Mouse (Mus musculus): ENCODE measurements around the gene Unkl. TPM values are rescaled to one million over a fixed set of nuclear protein-coding genes. Genes with fewer than 3 reads are reported as not detected.

Unkl gene
- polyA plus RNA-seq, 1 experiment, result 11.7 TPM

GRCm38 (mm10) chr17:25169706-25170105, 18.5 kb upstream of the Unkl start:
- Histone ChIP-seq H3K4me1 (ENCODE audit: control insufficient read depth, insufficient read depth, low read length) (no peaks in the 10 kb centered on the region), H3K27me3 (ENCODE audit: control insufficient read depth, insufficient read depth, low read length) (no peaks in the 10 kb centered on the region), H3K4me3 (ENCODE audit: control insufficient read depth, low read depth, low read length) (no peak overlapping the region), H3K27ac (ENCODE audit: control insufficient read depth, insufficient read depth, low read depth, low read length) (no peak overlapping the region), H3K36me3 (ENCODE audit: control insufficient read depth, insufficient read depth, low read length) (no peaks in the 10 kb centered on the region)
- TF ChIP-seq POLR2A (IDR thresholded peaks at IDR 0.05; ENCODE audit: control insufficient read depth, low read depth, low read length) (no peak), CTCF (IDR thresholded peaks at IDR 0.05; ENCODE audit: control insufficient read depth, insufficient read depth, insufficient replicate concordance, low read depth, low read length) (no peak)

GRCm38 (mm10) chr17:25172558-25172957, 15.6 kb upstream of the Unkl start:
- Histone ChIP-seq H3K4me3 (ENCODE audit: control insufficient read depth, low read depth, low read length) (no peak overlapping the region), H3K36me3 (ENCODE audit: control insufficient read depth, insufficient read depth, low read length) (no peaks in the 10 kb centered on the region), H3K27me3 (ENCODE audit: control insufficient read depth, insufficient read depth, low read length) (no peaks in the 10 kb centered on the region), H3K27ac (ENCODE audit: control insufficient read depth, insufficient read depth, low read depth, low read length) (no peak overlapping the region), H3K4me1 (ENCODE audit: control insufficient read depth, insufficient read depth, low read length) (no peaks in the 10 kb centered on the region)
- TF ChIP-seq CTCF (IDR thresholded peaks at IDR 0.05; ENCODE audit: control insufficient read depth, insufficient read depth, insufficient replicate concordance, low read depth, low read length) (no peak), POLR2A (IDR thresholded peaks at IDR 0.05; ENCODE audit: control insufficient read depth, low read depth, low read length) (no peak)

GRCm38 (mm10) chr17:25175411-25175810, 12.8 kb upstream of the Unkl start, which contains the start of gene Gm38655:
TSS of gene Gm38655 (minus strand) at chr17:25175471.
- H3K36me3 ChIP-seq (ENCODE audit: control insufficient read depth, insufficient read depth, low read length), result no peaks in the 10 kb centered on the region
- no peaks in the 10 kb centered on the region for H3K27me3 ChIP-seq (ENCODE audit: control insufficient read depth, insufficient read depth, low read length)
- no peak within 1 kb of the TSS for H3K27ac ChIP-seq (ENCODE audit: control insufficient read depth, insufficient read depth, low read depth, low read length)
- TF ChIP-seq POLR2A (IDR thresholded peaks at IDR 0.05; ENCODE audit: control insufficient read depth, low read depth, low read length) (no peak), CTCF (IDR thresholded peaks at IDR 0.05; ENCODE audit: control insufficient read depth, insufficient read depth, insufficient replicate concordance, low read depth, low read length) (no peak)
- H3K4me1 ChIP-seq (ENCODE audit: control insufficient read depth, insufficient read depth, low read length), result no peaks in the 10 kb centered on the region
- H3K4me3 ChIP-seq (ENCODE audit: control insufficient read depth, low read depth, low read length), result no peak within 1 kb of the TSS

- Histone ChIP-seq H3K36me3 (ENCODE audit: control insufficient read depth, insufficient read depth, low read length) (no peaks in the 10 kb centered on the region), H3K4me1 (ENCODE audit: control insufficient read depth, insufficient read depth, low read length) (peaks cover 8% of the 10 kb centered on the region), H3K27me3 (ENCODE audit: control insufficient read depth, insufficient read depth, low read length) (no peaks in the 10 kb centered on the region), H3K27ac (ENCODE audit: control insufficient read depth, insufficient read depth, low read depth, low read length) (no peak overlapping the region), H3K4me3 (ENCODE audit: control insufficient read depth, low read depth, low read length) (no peak overlapping the region)
- TF ChIP-seq CTCF (IDR thresholded peaks at IDR 0.05; ENCODE audit: control insufficient read depth, insufficient read depth, insufficient replicate concordance, low read depth, low read length) (no peak), POLR2A (IDR thresholded peaks at IDR 0.05; ENCODE audit: control insufficient read depth, low read depth, low read length) (no peak)
Measured at GRCm38 (mm10) chr17:25183232-25183631, 5.0 kb upstream of the Unkl start.

- H3K4me3 ChIP-seq (ENCODE audit: control insufficient read depth, low read depth, low read length), result peak within 1 kb of the TSS; percentile 93
Measured at GRCm38 (mm10) chr17:25184129-25184691, 4.0 kb upstream of the Unkl start, which contains the start of gene BC003965. TSS of gene BC003965 (plus strand) at chr17:25184554.

GRCm38 (mm10) chr17:25184961-25185360, 3.2 kb upstream of the Unkl start:
- Histone ChIP-seq H3K4me1 (ENCODE audit: control insufficient read depth, insufficient read depth, low read length) (peaks cover 15% of the 10 kb centered on the region), H3K36me3 (ENCODE audit: control insufficient read depth, insufficient read depth, low read length) (no peaks in the 10 kb centered on the region), H3K4me3 (ENCODE audit: control insufficient read depth, low read depth, low read length) (peak overlapping the region; percentile 93), H3K27ac (ENCODE audit: control insufficient read depth, insufficient read depth, low read depth, low read length) (peak overlapping the region; percentile 59), H3K27me3 (ENCODE audit: control insufficient read depth, insufficient read depth, low read length) (no peaks in the 10 kb centered on the region)
- TF ChIP-seq CTCF (IDR thresholded peaks at IDR 0.05; ENCODE audit: control insufficient read depth, insufficient read depth, insufficient replicate concordance, low read depth, low read length) (no peak), POLR2A (IDR thresholded peaks at IDR 0.05; ENCODE audit: control insufficient read depth, low read depth, low read length) (no peak)

More at GRCm38 (mm10) chr17:25184129-25184691, 4.0 kb upstream of the Unkl start, which contains the start of gene BC003965:
- no peaks in the 10 kb centered on the region for H3K27me3 ChIP-seq (ENCODE audit: control insufficient read depth, insufficient read depth, low read length)
- H3K36me3 ChIP-seq (ENCODE audit: control insufficient read depth, insufficient read depth, low read length), result no peaks in the 10 kb centered on the region
- H3K27ac ChIP-seq (ENCODE audit: control insufficient read depth, insufficient read depth, low read depth, low read length), result peak within 1 kb of the TSS; percentile 84
- TF ChIP-seq POLR2A (IDR thresholded peaks at IDR 0.05; ENCODE audit: control insufficient read depth, low read depth, low read length) (peak; percentile 90), CTCF (IDR thresholded peaks at IDR 0.05; ENCODE audit: control insufficient read depth, insufficient read depth, insufficient replicate concordance, low read depth, low read length) (no peak)
- peaks cover 11% of the 10 kb centered on the region for H3K4me1 ChIP-seq (ENCODE audit: control insufficient read depth, insufficient read depth, low read length)

- Histone ChIP-seq H3K27ac (ENCODE audit: control insufficient read depth, insufficient read depth, low read depth, low read length) (peak overlapping the region; percentile 2; the same call in 1 of the 2 replicates), H3K4me3 (ENCODE audit: control insufficient read depth, low read depth, low read length) (peak overlapping the region; percentile 60), H3K27me3 (ENCODE audit: control insufficient read depth, insufficient read depth, low read length) (no peaks in the 10 kb centered on the region), H3K4me1 (ENCODE audit: control insufficient read depth, insufficient read depth, low read length) (peaks cover 15% of the 10 kb centered on the region), H3K36me3 (ENCODE audit: control insufficient read depth, insufficient read depth, low read length) (no peaks in the 10 kb centered on the region)
- TF ChIP-seq POLR2A (IDR thresholded peaks at IDR 0.05; ENCODE audit: control insufficient read depth, low read depth, low read length), result no peak
- TF ChIP-seq CTCF (IDR thresholded peaks at IDR 0.05; ENCODE audit: control insufficient read depth, insufficient read depth, insufficient replicate concordance, low read depth, low read length), result no peak
Measured at GRCm38 (mm10) chr17:25187784-25188149, 430 bp upstream of the Unkl start.
